Mouse (Mus musculus) lung, embryonic 16.5 days (tissue): ENCODE data around the gene Hist1h2bl. TPM values are rescaled to one million over a fixed set of nuclear protein-coding genes. Genes with fewer than 3 reads are reported as not detected.
"Not testable (repeated sequence)": the region's sequence is repeated elsewhere in the genome, so short reads cannot be mapped to it uniquely, and the experiment has no call there.

Experiments used
- ATAC-seq: fragments of 200-750 bp; cut with Nextera tagmentation; 2 replicates; pipeline ENCODE4 v1.8.0; 2017; ENCODE audit warnings: low read depth, mild to moderate bottlenecking, moderate library complexity
- H3K27ac ChIP-seq: fragments of 300-500 bp; sonication (generic); 2 replicates; pipeline ENCODE4 v1.5.1; 2014; ENCODE audit warnings: mild to moderate bottlenecking, control low read depth, low read length
- H3K27me3 ChIP-seq: fragments of 300-500 bp; sonication (generic); 2 replicates; pipeline ENCODE4 v1.6.1; 2014; ENCODE audit warnings: low read depth, low read length, mixed read lengths; ENCODE audit not compliant: control insufficient read depth, insufficient read depth
- H3K36me3 ChIP-seq: fragments of 300-500 bp; sonication (generic); 2 replicates; pipeline ENCODE4 v1.6.1; 2014; ENCODE audit warnings: low read length; ENCODE audit not compliant: control insufficient read depth, insufficient read depth
- H3K4me1 ChIP-seq: fragments of 300-500 bp; sonication (generic); replicated peaks from 2 replicates; pipeline ENCODE4 v1.6.1; 2014; ENCODE audit warnings: low read length, mixed read lengths; ENCODE audit not compliant: control insufficient read depth, insufficient read depth
- H3K4me2 ChIP-seq: fragments of 300-500 bp; sonication (generic); 2 replicates; pipeline ENCODE4 v1.6.1; 2014; ENCODE audit warnings: low read depth, low read length, control low read depth
- H3K4me3 ChIP-seq: fragments of 300-500 bp; sonication (generic); 2 replicates; pipeline ENCODE4 v1.5.1; 2014; ENCODE audit warnings: mild to moderate bottlenecking, low read length, control low read depth
- H3K9ac ChIP-seq: fragments of 300-500 bp; sonication (generic); 2 replicates; pipeline ENCODE4 v1.6.1; 2014; ENCODE audit warnings: low read length, control low read depth
- H3K9me3 ChIP-seq: fragments of 300-500 bp; sonication (generic); 2 replicates; pipeline ENCODE4 v1.6.1; 2016; ENCODE audit warnings: low read length; ENCODE audit not compliant: control insufficient read depth
- WGBS: fragments of 180-500 bp; shearing (Covaris S2); extraction: QIAGEN DNeasy Blood & Tissue Kit; methylation state at CpG from one replicate; pipeline ENCODE4 v1.1.7; 2014; 5-methylcytosine and 5-hydroxymethylcytosine counted together
- polyA plus RNA-seq: library from polyadenylated mRNA; unstranded; fragments of >200 nt; fragmentation: Nextera tagmentation; extraction: Ambion mirVana; gene quantifications from 2 replicates; pipeline ENCODE4 v1.2.1, GENCODE M21; 2015

Gene Hist1h2bl
- polyA plus RNA-seq, 1 experiment from 2014 or later = 3.4 TPM

DNA sequence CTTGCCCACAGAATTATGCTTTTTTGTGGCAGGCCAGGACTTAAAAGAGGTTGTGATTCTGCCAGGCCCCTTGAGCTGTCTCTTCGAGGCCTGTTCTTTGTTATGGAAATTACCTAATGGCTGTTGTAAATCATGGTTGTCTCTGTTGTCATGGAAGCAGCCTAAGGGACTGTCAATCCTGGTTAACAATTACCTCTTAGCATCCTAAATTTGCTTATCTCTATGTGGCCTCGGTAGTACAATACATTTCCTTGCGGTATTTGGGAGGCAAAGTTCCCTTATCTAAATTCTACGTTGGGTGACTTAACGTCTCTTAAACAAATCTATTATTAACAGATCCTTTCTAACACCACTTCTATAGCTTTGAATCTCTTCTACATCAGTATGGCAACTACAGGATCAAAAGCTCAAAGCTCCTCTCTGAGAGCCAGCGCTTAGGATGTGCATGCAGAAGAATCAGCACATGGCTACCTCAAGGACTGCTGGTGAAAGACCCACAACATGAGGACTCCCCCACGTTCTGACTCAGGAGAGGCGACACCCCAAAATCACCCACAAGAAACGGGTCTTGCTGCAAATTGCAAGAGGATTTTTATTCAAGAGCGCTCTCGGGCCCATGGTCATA is 12.1 kb upstream of the Hist1h2bl start:
- no peaks in the 10 kb centered on the region for H3K27me3 ChIP-seq
- no peaks in the 10 kb centered on the region for H3K9me3 ChIP-seq
- H3K4me2 ChIP-seq = no peak overlapping the region
- 44% methylated on average over 11 of the region's 11 CpGs for WGBS
- H3K4me3 ChIP-seq = no peak overlapping the region
- H3K27ac ChIP-seq = no peak overlapping the region
- no peaks in the 10 kb centered on the region for H3K36me3 ChIP-seq
- no peak overlapping the region for H3K9ac ChIP-seq
- H3K4me1 ChIP-seq = peaks cover under 1% of the 10 kb centered on the region; the same call in 1 of the 2 replicates
- ATAC-seq = no peak

DNA sequence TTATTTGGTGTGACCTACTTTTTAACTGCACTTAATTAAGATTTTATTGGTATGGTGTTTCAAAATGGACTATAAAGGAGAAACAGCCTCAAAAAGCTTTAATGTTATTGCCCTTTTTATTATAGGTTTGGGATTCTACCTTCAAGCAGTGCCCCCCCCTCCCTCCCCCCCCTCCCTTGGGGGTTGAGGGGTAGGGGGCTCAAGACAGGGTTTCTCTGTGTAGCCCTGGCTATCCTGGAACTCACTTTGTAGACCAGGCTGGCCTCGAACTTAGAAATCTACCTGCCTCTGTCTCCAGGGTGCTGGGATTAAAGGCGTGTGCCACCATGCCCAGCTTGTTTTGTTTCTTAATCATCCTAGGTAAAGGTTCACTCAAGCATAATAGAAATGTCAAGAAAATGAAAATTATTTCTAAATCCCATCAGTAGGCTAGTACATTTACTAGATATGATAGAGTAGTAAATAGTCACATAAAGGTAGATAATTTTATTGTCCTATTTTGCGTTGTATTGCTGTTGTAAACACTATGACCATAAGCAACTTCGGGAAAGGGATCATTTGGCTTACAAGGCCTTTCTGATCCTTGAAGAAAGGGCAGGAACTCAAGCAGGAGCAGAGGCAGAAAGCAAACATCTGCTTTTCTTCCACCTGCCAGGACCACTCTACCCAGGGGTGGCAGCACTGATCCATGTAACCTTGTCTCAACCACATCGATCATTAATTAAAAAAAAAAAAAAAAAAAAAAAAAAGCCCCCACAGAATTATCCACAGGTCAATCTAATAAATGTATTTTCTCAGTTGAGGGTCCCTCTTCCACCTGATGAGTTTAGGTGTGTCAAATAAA is 7.3 kb upstream of the Hist1h2bl start:
- no peak for ATAC-seq
- H3K27ac ChIP-seq = peak overlapping the region; percentile 93

DNA sequence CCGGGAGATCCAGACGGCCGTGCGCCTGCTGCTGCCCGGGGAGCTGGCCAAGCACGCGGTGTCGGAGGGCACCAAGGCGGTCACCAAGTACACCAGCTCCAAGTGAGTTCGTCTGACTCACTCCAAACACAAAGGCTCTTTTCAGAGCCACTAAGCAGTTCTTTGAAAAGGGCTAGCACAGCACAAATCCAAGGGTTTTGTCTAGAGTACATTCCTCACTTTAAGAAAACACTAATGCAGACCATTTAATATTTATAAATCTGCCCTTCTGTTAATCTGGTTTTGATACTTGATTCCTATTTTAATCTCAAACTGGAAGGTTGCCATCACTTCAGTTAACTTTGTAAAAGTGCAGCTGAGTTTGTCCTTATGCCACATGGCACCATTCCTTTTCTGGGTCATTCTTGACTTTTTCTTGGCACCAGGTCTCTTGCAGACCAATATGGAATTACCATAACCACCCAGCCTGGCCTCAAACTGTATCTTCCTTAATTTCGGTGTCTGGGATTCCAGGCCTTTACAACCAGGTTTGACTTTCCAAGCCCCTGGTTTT is 6.5 kb upstream of the Hist1h2bl start:
- Histone ChIP-seq H3K4me1 (peaks cover 24% of the 10 kb centered on the region), H3K4me3 (peak overlapping the region; percentile 36), H3K9ac (peak overlapping the region; percentile 61), H3K9me3 (no peaks in the 10 kb centered on the region), H3K4me2 (peak overlapping the region; percentile 57), H3K36me3 (no peaks in the 10 kb centered on the region), H3K27me3 (no peaks in the 10 kb centered on the region), H3K27ac (peak overlapping the region; percentile 93)
- peak; percentile 8 for ATAC-seq
- 3% methylated on average over 11 of the region's 11 CpGs for WGBS

More for the DNA sequence above, 7.3 kb upstream of the Hist1h2bl start:
- Histone ChIP-seq H3K4me3 (peak overlapping the region; percentile 36; the same call in 1 of the 2 replicates), H3K4me2 (peak overlapping the region; percentile 57), H3K36me3 (no peaks in the 10 kb centered on the region), H3K27me3 (no peaks in the 10 kb centered on the region), H3K4me1 (peaks cover 22% of the 10 kb centered on the region), H3K9me3 (no peaks in the 10 kb centered on the region), H3K9ac (0 out of 2 replicates have a peak overlapping the region, but pooled peaks have one; percentile 28)
- 36% methylated on average over 5 of the region's 5 CpGs for WGBS

DNA sequence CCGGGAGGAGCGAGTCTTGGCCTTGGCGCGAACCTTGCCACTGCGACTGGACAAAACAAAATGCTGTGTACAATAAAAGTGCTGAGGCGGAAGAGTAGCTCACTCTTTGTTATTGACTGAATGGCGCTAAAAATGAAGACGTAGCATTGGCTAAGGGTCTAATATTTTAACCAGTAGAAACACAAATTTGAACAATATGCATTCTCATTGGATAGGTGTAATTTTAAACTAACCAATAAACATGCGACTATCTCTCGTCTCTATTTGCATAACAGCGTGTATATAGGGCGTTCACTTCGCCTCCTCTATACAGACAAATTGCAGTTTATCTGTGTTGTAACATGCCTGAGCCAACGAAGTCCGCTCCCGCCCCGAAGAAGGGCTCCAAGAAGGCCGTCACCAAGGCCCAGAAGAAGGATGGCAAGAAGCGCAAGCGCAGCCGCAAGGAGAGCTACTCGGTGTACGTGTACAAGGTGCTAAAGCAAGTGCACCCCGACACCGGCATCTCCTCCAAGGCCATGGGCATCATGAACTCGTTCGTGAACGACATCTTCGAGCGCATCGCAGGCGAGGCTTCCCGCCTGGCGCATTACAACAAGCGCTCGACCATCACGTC is 5.9 kb upstream of the Hist1h2bl start, which contains the start of gene Hist1h2bm:
Gene Hist1h2bm (plus strand): TSS at position 288 of the 616 bp plus-strand sequence.
- H3K4me1 ChIP-seq = peaks cover 24% of the 10 kb centered on the region
- H3K4me3 ChIP-seq = peak within 1 kb of the TSS; percentile 46
- H3K9me3 ChIP-seq, H3K27me3 ChIP-seq, H3K36me3 ChIP-seq: not testable (repeated sequence)
- peak within 1 kb of the TSS; percentile 93 for H3K27ac ChIP-seq
- 0% methylated on average over 33 of the region's 37 CpGs for WGBS
- H3K4me2 ChIP-seq = peak within 1 kb of the TSS; percentile 58
- peak within 1 kb of the TSS; percentile 64 for H3K9ac ChIP-seq
- ATAC-seq = peak; percentile 97

DNA sequence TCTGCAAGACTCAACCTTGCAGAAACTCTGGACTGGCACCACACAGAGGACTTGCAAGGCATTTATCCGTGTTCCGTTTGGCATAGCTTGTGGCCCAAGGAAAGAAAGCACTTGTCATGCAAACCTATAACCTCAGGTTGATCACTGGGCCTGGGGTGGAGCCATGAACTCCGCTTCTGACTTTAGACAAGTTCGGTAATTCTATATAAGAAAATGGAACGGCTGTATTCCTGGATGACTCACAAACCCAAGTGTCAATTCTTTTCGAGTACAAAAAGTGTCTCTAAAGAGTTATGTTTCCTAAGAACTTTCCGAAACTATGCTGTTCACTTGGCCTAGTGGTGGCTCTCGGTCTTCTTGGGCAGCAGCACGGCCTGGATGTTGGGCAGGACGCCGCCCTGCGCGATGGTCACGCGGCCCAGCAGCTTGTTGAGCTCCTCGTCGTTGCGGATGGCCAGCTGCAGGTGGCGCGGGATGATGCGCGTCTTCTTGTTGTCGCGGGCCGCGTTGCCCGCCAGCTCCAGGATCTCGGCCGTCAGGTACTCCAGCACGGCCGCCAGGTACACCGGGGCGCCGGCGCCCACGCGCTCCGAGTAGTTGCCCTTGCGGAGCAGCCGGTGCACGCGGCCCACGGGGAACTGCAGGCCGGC is 5.3 kb upstream of the Hist1h2bl start:
- not testable (repeated sequence) for H3K9me3 ChIP-seq, H3K36me3 ChIP-seq, H3K27me3 ChIP-seq
- Histone ChIP-seq H3K4me2 (peak overlapping the region; percentile 58), H3K9ac (peak overlapping the region; percentile 64), H3K4me1 (peaks cover 24% of the 10 kb centered on the region), H3K27ac (peak overlapping the region; percentile 93), H3K4me3 (peak overlapping the region; percentile 46)
- ATAC-seq = peak; percentile 19
- 1% methylated on average over 18 of the region's 44 CpGs for WGBS

DNA sequence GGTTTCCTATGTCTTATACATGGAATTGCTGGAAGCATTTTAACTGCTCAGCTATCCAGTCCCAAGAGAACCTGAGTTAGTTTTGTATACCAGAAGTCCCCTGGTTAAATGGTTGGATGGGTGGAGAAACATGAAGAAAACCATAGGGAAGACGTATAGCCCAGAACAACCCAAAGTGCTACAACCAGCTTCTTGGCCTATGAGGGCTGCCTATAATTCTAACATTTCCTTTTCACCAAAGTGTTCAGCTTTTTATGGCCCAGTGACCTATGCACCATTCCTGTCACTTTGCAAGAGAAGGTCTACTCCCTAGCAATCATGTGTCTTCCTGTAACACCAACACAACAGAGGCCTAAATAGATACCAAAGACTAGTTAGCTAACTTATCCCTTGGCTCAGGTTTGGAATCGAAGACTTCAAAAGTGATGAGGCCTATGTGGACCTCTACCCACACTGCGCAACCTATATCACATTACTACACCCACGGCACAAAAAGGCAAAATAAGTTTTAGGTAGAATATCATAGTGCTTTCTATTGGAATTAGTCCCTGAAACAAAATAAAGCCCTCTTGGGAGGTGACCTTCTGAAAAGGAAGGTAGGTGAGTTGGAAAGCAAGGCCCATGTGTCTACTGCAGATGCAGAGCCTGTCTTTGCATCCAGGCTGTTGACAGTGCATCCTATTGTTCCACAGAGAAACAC is 2.6 kb upstream of the Hist1h2bl start:
- no peak for ATAC-seq
- H3K27me3 ChIP-seq = no peaks in the 10 kb centered on the region
- H3K36me3 ChIP-seq = no peaks in the 10 kb centered on the region
- H3K4me3 ChIP-seq = peak overlapping the region; percentile 54
- H3K4me1 ChIP-seq = peaks cover 31% of the 10 kb centered on the region
- peak overlapping the region; percentile 86 for H3K27ac ChIP-seq
- peak overlapping the region; percentile 79 for H3K9ac ChIP-seq
- no peaks in the 10 kb centered on the region for H3K9me3 ChIP-seq
- WGBS = 46% methylated on average over 4 of the region's 4 CpGs
- H3K4me2 ChIP-seq = peak overlapping the region; percentile 70

DNA sequence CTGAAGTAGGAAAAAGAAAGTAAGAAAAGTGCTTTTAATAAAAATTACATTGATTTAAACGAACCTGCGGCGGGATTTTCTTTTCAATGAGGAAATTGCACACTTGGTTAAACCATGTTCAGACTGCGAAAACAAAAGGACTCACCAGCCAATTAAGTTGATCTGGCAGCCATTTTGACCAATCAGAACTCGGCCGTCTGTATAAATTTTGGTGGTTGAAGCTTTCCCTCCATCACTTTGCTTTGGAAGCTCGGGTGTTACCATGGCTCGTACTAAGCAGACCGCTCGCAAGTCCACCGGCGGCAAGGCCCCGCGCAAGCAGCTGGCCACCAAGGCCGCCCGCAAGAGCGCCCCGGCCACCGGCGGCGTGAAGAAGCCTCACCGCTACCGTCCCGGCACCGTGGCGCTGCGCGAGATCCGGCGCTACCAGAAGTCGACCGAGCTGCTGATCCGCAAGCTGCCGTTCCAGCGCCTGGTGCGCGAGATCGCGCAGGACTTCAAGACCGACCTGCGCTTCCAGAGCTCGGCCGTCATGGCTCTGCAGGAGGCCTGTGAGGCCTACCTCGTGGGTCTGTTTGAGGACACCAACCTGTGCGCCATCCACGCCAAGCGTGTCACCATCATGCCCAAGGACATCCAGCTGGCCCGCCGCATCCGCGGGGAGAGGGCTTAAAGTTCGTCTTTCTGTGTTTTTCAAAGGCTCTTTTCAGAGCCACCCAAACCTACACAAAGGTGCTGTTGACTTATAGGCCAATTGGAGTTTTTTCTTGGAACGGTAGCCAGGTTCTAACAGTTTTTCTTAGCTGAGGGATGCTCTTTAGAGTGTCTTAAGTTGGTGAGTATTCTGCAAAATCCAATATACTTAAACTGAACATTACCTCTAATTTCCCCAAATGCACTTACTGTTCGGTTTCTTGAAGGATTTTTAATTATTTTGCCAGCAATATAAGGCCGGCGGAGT is 1.7 kb upstream of the Hist1h2bl start, which contains the start of gene Hist1h3h:
Gene Hist1h3h (plus strand): TSS at position 263 of the 961 bp plus-strand sequence.
- H3K4me3 ChIP-seq = peak within 1 kb of the TSS; percentile 55
- H3K36me3 ChIP-seq, H3K9me3 ChIP-seq, H3K27me3 ChIP-seq: not testable (repeated sequence)
- H3K4me2 ChIP-seq = peak within 1 kb of the TSS; percentile 85
- WGBS = 1% methylated on average over 24 of the region's 56 CpGs
- H3K9ac ChIP-seq = peak within 1 kb of the TSS; percentile 79
- peaks cover 28% of the 10 kb centered on the region for H3K4me1 ChIP-seq
- peak; percentile 40 for ATAC-seq
- H3K27ac ChIP-seq = peak within 1 kb of the TSS; percentile 97
